Mouse (Mus musculus): ENCODE data around the gene Pik3c2a. TPM values are rescaled to one million over a fixed set of nuclear protein-coding genes. Genes with fewer than 3 reads are reported as not detected.

Pik3c2a gene
- 39.6 to 52.8 TPM (median 50.0 TPM) in 3 replicates for total RNA-seq (2017)

DNA sequence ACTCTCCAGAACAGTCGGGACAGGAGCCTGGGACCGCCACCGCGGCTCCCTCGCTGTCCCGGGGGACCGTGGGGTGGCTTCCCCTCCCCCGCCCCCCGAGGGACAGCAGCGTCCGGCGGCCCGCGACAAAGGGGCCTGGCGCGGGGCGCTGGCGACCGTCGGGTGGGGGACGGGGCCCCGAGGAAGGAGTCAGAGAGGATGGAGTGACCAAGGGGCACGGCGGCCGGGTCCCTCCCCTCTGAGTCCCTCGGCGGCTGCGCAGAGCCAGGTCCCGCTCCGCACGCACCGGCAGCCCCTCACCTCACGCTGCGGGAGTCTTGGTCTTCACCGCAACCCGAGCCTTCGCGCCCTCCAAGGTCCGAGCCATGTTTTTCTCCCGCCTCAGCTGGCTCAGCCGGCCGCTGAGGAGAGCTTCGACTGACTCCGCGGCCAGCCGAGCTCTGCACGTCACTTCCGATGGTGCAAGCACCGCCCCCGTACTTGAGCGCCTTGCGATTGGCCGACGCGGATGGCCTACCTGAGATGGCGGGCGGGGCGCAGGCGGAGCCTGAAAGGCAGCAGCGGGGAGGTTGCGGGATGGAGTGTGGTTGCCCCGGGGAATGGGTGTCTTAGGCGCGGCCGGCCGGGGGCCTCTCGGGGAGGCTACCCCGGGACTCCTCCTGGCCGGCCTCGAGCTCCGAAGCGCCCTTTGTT is at the start of gene Pik3c2a:
Gene Pik3c2a (minus strand): TSS at position 446 of the 693 bp plus-strand sequence.
- peak; percentile 93 for ATAC-seq (replicated peaks; ENCODE audit: insufficient number of reproducible peaks, low FRiP score, low TSS enrichment, poor library complexity, severe bottlenecking)

DNA sequence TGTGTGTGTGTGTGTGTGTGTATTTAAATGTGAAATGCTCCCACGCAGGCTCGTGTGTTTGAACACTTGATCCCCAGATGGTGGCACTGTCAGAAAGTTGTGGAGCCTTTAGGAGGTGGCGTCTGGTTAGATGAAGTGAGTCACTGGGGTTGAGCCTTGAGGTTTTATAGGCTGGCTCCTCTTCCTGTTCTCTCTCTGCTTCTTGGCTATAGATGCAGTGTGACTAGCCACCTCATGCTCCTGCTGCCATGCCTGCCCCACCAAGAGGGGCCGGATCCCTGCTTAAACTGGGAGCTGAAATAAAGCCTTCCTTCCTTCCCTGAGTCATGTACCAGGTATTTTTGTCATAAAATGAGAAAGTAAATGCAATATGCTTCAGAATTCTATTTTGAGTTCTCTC is 47.9 kb upstream of the Pik3c2a start:
- ATAC-seq (replicated peaks; ENCODE audit: insufficient number of reproducible peaks, low FRiP score, low TSS enrichment, poor library complexity, severe bottlenecking) = no peak; the same call in 1 of the 2 replicates

DNA sequence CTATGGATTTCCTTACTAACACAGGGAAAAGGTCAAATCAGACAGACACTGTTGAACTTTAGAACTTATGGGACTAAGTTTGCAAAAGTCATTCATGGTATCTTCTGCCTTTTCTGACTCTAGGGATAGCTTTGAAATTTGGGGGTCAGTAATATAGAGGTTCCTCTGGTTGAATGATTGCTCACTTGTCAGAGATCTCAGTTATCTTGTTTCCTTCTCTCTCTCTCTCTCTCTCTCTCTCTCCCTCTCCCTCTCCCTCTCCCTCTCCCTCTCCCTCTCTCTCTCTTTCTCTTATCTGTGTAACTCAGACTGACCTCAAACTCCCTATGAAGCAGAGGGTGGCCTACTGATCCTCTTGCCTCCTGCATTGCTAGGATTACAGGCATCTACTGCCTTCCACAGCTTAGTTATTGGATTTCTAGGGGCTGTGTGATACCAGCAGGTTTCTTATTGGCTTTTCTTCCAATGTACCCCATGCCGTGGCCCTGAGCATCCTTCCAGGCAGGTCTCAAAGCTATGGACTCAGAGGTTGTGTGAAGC is 41.9 kb upstream of the Pik3c2a start:
- ATAC-seq (replicated peaks; ENCODE audit: insufficient number of reproducible peaks, low FRiP score, low TSS enrichment, poor library complexity, severe bottlenecking) = no peak

DNA sequence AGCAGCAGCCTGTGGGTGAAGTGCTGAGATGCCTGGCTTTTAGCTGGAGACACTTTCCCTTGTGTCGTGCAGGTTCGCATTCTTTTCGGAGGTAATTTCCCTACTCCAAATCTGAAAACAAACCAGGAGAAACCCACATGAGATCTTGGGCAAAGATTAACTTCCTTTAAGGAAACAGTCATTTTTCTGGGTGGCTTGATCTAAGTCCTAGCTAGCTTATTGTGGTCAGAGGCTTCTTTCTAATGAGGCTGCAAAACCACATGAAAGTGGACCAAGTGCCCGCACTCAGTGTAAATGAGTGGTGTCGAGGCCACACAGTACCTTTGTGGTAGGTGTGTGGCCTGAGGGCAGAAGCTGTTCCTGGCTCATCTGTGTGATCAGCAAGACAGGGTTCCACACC is 41.0 kb upstream of the Pik3c2a start:
- no peak for ATAC-seq (replicated peaks; ENCODE audit: insufficient number of reproducible peaks, low FRiP score, low TSS enrichment, poor library complexity, severe bottlenecking)

DNA sequence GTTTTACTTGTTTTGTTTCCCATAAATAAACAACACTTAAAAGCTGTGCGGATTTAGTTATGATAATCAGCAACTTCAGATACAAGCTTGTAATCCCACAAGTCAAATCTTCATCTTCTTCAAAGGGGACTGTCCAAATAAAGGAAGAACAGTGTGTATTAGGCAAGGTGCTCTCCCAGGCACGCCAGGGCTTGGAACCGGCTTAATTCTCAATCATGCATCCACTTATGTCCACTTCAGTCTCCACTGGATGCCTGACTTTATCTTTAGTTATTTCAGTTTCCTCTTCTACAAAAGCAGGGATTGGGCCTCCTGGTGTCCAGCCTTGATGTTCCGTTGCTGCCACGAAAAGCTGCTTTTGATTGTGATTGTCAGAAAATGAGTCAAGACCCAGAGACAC is 40.5 kb upstream of the Pik3c2a start:
- ATAC-seq (replicated peaks; ENCODE audit: insufficient number of reproducible peaks, low FRiP score, low TSS enrichment, poor library complexity, severe bottlenecking) = no peak

DNA sequence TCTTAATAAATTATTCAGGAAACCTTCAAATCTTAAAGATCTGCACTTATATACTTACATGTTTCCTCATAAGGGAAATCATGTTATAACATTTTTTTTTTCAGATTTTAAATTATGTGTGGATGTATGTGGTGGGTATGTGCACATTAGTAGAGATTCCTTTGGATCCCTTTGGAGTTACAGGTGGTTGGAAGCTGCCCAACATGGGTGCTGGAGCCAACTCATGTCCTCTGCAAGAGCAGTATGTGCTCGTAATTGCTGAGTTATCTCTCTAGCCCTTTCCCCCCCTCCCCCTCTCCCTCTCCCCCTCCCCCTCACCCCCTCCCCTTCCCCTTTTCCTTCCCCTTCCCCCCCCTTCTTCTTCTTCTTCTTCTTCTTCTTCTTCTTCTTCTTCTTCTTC is 39.9 kb upstream of the Pik3c2a start:
- no peak for ATAC-seq (replicated peaks; ENCODE audit: insufficient number of reproducible peaks, low FRiP score, low TSS enrichment, poor library complexity, severe bottlenecking)

DNA sequence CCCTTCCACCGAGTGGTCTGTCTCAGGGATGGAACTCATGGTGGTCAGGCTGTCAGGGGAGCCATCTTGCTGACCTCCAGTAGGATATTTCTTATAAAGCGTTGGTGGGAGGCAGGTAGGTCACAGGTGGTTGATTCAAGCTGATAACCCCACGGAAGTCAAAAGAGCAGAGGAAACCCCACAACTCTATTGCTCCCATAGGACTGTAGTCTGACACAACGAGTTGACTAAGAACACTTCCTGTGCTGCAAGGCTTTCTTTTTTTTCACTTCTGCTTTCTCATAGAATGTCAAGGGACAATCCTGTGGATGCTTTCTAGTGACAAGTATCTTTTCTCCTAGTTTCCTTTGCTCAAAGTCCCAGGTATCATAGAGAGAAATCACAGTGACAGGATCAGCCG is 33.0 kb upstream of the Pik3c2a start:
- peak; percentile 90 for ATAC-seq (replicated peaks; ENCODE audit: insufficient number of reproducible peaks, low FRiP score, low TSS enrichment, poor library complexity, severe bottlenecking)

DNA sequence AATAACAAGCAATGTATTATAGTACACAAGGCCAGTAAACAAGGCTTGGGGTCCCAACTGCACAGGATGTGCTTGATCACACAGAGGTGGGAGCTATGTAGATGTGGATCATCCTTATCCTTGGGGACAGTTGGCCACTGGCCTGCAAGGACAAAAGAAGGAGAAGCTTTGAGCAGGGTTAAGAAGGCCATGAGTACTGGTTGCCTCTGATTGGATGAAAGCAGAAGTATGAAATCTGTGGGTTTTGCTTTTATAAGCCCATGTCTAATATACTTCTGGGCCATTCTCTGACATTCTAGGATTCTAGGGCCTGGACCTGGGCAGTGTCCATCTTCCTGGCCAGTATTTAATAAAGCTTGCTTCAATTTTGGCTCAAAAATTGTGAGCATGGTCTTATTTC is 32.6 kb upstream of the Pik3c2a start:
- ATAC-seq (replicated peaks; ENCODE audit: insufficient number of reproducible peaks, low FRiP score, low TSS enrichment, poor library complexity, severe bottlenecking) = no peak

DNA sequence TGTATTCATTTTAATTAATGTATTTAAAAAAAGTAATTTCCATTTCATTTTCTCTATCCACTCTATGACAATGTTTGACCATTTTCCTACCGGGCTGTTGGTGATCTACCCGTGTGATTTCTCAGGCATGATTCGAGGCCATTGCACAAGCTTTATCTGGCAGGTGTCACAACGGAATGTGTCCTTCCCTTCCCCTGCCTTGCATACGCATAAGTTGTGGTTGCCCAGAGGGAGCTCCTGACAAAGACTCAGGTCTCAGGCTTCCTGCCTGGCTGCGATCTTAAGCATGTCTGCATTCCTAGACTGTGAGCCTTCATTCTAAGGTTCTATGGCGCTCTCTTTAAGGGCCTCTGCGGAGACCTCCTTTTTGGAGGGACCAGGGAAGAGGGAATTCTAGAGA is 18.9 kb upstream of the Pik3c2a start:
- ATAC-seq (replicated peaks; ENCODE audit: insufficient number of reproducible peaks, low FRiP score, low TSS enrichment, poor library complexity, severe bottlenecking) = no peak

DNA sequence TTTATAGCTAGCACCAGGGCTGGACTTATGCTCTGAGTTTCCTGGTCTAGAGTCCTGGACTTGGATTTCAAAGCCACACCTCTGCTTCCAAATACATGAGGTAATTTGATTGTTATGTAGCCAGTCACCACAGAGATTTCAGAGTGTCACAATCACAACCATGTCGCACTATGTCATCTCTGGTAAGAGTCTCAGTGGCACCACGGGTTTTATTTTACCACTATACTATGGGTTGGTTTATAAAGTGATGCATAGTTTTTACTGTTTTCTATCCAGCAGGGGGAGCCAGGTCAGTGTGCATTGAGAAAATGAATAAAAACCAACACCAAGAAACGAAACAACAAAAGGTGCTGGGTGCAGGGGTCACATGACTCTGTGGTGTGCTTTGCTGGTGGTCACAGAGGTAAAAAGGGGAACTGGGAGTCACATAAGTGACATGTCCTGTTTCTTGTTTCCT is 15.8 kb upstream of the Pik3c2a start:
- peak; percentile 93 for ATAC-seq (replicated peaks; ENCODE audit: insufficient number of reproducible peaks, low FRiP score, low TSS enrichment, poor library complexity, severe bottlenecking)

DNA sequence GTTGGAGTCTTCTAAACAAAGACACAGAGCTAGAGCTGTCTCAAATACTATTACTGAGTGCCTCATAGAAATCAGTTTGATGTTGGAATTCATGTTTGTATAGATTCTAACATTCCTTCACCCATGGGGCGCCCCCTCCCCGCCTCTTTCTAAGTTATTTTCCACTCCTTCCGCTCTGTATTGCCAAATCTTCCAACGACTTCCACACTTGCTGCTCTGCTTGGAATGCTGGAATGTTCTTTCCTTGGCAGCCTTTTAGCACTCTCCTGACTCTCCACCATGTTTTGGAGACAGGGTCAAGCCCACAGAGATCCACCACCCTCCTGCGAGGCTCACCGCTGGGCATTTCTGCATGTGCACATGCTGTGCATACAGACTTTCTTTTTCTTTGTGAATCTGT is 14.1 kb upstream of the Pik3c2a start:
- no peak for ATAC-seq (replicated peaks; ENCODE audit: insufficient number of reproducible peaks, low FRiP score, low TSS enrichment, poor library complexity, severe bottlenecking)

DNA sequence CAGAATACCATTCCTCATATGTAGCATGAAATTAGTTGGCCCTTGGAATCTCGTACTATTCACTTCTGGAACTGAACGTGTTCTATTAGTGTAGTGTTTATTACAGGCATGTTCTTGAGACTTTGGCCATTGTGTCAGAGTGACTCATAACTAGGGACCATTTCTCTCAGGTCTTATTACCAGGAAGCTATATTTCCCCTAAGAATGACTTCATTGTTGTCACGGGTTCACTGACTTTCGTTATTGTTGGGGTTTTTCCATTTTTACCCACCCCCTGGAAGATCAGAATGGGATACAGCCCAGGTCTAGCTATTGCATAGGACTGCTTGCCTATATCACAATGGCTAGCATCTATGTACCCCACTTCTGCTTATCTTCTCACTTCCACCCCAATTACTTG is 13.7 kb upstream of the Pik3c2a start:
- ATAC-seq (replicated peaks; ENCODE audit: insufficient number of reproducible peaks, low FRiP score, low TSS enrichment, poor library complexity, severe bottlenecking) = no peak

DNA sequence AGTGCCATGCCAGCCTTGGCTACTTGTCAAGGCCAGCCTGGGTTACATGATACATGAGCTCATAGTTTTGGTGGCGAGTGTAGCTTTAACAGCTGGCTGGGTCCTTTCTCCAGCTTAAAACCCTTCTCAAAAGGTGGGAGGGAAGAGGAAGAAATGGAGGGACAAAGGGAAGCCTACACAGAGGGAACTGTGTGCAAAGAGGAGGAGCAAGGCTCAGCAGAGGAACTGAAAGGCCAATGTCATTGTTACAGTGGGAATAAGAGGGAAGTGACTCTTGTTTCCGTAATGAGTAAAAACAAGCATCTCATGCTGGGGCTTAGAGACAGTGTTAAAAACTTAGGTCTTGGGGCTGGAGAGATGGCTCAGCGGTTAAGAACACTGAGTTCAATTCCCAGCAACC is 3.4 kb upstream of the Pik3c2a start:
- ATAC-seq (replicated peaks; ENCODE audit: insufficient number of reproducible peaks, low FRiP score, low TSS enrichment, poor library complexity, severe bottlenecking) = peak; percentile 89

DNA sequence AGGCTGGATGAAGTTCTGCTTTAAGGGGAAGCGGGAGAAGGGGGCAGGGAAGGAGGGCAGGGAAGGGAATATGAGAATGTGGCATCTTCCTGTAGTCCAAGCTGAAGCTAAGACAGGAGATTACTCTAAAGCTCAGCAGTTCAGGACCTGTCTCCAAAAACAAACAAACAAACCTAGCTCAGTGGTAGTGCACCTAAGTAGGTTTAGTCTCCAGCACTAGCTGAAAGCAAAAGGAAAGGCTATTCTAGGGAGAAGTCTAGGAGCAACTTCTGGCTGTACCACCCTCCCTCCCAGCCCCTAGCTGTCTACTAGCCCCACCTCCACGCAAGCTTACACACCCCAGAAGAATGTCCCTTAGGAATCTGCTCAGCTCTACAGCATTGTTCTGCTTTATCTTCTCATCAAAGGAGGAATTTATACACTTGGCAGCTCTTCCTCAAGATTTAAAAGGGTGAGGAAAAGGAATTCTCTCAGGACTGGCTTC is 1.1 kb upstream of the Pik3c2a start:
- ATAC-seq (replicated peaks; ENCODE audit: insufficient number of reproducible peaks, low FRiP score, low TSS enrichment, poor library complexity, severe bottlenecking) = no peak

DNA sequence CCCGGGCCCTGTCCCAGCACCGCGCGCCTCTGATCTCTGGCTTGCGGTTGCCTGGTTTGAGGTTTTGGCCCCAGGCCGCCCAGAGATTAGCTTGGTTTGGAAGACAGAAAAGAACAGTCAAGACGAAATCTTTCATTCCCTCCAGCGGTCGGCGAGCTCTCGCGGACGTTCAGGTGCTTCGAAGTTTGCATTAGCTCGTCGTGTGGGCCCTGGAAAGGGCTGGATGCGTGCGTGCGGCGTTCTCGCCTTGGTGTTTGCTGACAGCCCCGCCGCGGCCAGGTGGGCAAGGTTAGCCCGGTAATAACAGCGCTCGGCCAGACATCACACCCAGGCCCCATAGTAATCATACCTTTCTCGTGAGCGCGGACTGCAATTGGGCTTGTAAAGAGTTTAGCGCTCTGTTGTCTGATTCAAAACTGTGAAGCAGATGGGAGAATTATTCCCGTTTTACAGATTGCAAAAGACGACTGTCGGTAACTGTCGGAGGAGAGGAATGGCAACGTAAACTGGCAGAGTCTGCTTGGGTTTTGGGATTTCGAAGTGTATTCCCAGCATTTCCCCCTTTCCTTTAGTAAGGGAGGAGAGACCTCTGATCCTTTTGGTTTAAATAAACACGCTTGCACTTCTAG is 562 bp upstream of the Pik3c2a start:
- no peak for ATAC-seq (replicated peaks; ENCODE audit: insufficient number of reproducible peaks, low FRiP score, low TSS enrichment, poor library complexity, severe bottlenecking)

DNA sequence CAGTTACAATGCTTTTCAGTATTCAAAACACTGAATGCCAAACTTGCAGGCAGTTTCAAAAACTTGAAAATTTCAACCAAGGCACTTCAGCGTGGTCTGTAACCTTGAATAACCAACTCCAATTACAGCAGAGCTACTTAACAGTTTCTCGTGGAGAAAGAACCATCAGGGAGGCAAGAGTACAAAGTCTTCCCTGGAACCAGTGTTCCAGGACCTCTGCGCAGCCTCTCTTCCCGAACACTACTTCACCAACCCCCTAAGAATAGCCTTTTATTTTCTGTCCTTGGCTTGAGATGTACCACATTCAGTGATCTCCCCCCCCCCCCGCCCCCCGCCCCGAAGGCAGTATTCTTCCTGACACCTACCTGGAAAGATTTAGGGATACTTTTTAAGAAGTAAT is 1.0 kb downstream of the Pik3c2a start:
- no peak for ATAC-seq (replicated peaks; ENCODE audit: insufficient number of reproducible peaks, low FRiP score, low TSS enrichment, poor library complexity, severe bottlenecking)

DNA sequence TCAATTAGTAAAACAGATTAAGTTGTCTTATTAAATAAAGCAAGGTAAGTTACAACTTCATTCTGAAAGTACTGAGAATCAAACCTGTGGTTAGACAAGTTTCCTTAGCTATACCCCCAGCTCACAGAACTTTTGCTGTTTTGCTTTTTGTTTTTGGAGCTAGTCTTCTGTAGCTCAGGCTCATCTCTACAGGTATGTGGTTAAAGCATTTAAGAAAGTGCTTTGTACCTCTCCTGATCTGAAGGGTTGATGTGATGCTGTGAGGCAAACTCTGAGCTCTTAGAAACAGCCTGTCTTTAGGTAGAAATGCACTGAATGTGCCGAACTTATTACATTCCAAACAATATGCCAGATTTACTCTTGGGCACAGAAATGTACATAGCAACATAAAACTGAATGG is 1.9 kb downstream of the Pik3c2a start:
- ATAC-seq (replicated peaks; ENCODE audit: insufficient number of reproducible peaks, low FRiP score, low TSS enrichment, poor library complexity, severe bottlenecking) = no peak

DNA sequence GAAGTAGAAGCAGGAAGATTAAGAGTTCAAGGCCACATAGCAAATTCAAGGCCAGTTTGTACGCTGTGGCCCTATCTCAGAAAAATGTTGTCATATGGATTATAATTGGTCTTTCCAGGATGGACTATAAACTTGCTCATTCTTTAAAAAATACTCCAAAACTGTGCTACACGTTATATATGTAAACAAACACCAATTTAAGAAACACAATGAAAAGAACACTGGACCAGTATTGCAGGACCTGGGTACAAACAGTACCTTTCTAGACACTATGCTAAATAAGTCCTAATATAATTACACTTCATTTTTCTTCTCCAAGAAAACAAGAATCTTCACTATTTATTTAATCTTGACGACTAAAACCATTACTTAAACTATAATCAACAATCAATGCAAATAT is 11.6 kb downstream of the Pik3c2a start:
- ATAC-seq (replicated peaks; ENCODE audit: insufficient number of reproducible peaks, low FRiP score, low TSS enrichment, poor library complexity, severe bottlenecking) = no peak

DNA sequence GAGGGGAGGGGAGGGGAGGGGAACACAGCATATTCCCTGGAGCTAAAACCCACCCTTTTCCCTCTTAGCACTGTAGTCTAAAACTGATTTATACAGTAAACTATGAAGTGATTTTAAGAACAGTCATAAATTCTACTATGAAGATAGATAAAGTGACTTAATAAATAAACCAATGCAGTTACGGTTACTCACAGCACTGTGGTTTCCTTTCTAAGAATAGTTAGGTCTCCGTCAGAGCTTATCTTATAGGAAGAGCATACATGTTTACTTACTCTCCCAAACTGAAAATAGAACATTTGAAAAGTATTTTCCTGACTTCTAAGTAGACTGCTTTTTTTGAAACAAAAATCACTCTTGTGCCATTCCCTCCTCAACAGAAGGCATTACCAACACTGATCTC is 12.3 kb downstream of the Pik3c2a start:
- ATAC-seq (replicated peaks; ENCODE audit: insufficient number of reproducible peaks, low FRiP score, low TSS enrichment, poor library complexity, severe bottlenecking) = no peak

DNA sequence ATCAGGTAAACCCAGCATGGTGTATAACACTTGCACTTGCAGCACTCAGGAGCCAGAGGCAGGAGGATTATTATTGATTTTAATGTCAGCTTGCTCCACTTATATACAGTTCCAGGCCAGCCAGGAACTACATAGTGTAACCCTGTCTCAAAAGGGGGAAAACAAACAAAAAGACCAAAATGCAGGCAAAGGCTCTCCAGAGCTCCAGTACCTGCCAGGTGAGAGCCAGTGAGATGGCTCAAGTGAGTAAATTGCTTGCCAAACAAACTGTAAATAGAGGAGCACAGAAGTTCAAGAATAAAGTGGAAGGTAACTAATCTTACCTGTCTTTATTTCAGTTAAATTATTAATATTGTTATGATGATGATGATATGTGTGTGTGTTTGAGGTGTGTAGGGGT is 16.0 kb downstream of the Pik3c2a start:
- ATAC-seq (replicated peaks; ENCODE audit: insufficient number of reproducible peaks, low FRiP score, low TSS enrichment, poor library complexity, severe bottlenecking) = no peak
